Mouse (Mus musculus) spleen, adult 2 months (tissue): Measurements from ENCODE around the gene Mib2.

Experiments used
- CTCF ChIP-seq: fragments of 200-500 bp; IDR thresholded peaks from 2 replicates; pipeline ENCODE4 v1.5.1; 2011; ENCODE audit warnings: mild to moderate bottlenecking, inconsistent platforms; ENCODE audit not compliant: insufficient read depth, insufficient read length, insufficient replicate concordance; ENCODE audit errors: extremely low read depth
- POLR2A ChIP-seq: fragments of 200-500 bp; IDR thresholded peaks from 2 replicates; pipeline ENCODE4 v1.6.1; 2011; ENCODE audit warnings: low read depth, low read length, inconsistent platforms

DNA sequence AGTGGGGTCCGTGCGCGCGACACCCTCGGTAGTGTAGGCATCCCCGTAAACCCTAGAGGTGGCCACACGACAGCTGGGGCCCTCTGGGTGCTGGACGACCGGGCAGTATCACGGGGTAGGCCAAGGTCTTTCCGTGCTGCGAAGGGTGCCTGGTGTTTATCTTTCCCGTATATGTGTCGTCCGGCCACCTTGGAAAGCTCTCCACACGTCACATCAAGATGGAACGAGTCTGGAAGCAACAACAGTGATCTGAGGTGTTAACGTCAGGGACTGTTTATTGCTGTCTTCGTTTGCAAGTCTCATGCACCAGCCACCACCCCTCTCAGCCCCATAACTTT, 36.6 kb upstream of the Mib2 start:
- TF ChIP-seq CTCF (no peak), POLR2A (no peak)
